Mouse (Mus musculus) large intestine, adult 2 months (tissue): ENCODE results near the gene Olfr560. TPM values are rescaled to one million over a fixed set of nuclear protein-coding genes. Genes with fewer than 3 reads are reported as not detected.

ENCODE experiments used
- DNase-seq: peaks from one replicate; pipeline ENCODE4 v3.0.0-alpha.2; 2012; ENCODE audit warnings: low read depth, low spot score
- whole genome bisulfite sequencing: fragments of 180-500 bp; shearing (Covaris S2); methylation state at CpG from one replicate; pipeline ENCODE4 v1.1.7; 2018; 5-methylcytosine and 5-hydroxymethylcytosine counted together
- polyA plus RNA-seq: library from polyadenylated mRNA; depleted of rRNA; stranded (reverse); fragments of >200 nt; gene quantifications from 2 replicates; pipeline ENCODE4 v1.2.3, GENCODE M21; 2012; rRNA removed

Gene Olfr560
- not detected in 2 replicates for polyA plus RNA-seq

- WGBS, result 34% methylated on average over 4 of the region's 4 CpGs
- DNase-seq, result no peak
Measured at GRCm38 (mm10) chr7:102759266-102759665, at the start of gene Olfr560, which contains the start of gene Olfr78. Olfr560 (minus strand) TSS chr7:102759366. Olfr78 (minus strand) TSS chr7:102759471.

GRCm38 (mm10) chr7:102803180-102803579 lies 44.0 kb upstream of the Olfr560 start, which contains the start of gene Olfr564:
Olfr564 (plus strand) TSS chr7:102803480.
- no peak for DNase-seq

GRCm38 (mm10) chr7:102770921-102771320 lies 11.8 kb upstream of the Olfr560 start, which contains the start of gene Olfr561:
Olfr561 (plus strand) TSS chr7:102771221.
- WGBS, result 60% methylated on average over 2 of the region's 2 CpGs
- DNase-seq, result no peak

- DNase-seq, result no peak
- 2% methylated on average over 1 of the region's 1 CpGs for WGBS
Measured at GRCm38 (mm10) chr7:102752086-102752485, 7.1 kb downstream of the Olfr560 start.

- WGBS, result 31% methylated on average over 2 of the region's 2 CpGs
- no peak for DNase-seq
Measured at GRCm38 (mm10) chr7:102737705-102738104, 21.5 kb downstream of the Olfr560 start.

- WGBS, result 29% methylated on average over 1 of the region's 1 CpGs
- no peak for DNase-seq
Measured at GRCm38 (mm10) chr7:102733793-102734192, 25.4 kb downstream of the Olfr560 start.

GRCm38 (mm10) chr7:102727391-102727790 lies 31.8 kb downstream of the Olfr560 start, which contains the start of gene Olfr559:
Olfr559 (minus strand) TSS chr7:102727491.
- DNase-seq, result no peak

- no peak for DNase-seq
- WGBS, result 23% methylated on average over 1 of the region's 1 CpGs
Measured at GRCm38 (mm10) chr7:102718970-102719369, 40.2 kb downstream of the Olfr560 start, which contains the start of gene Olfr33. Olfr33 (minus strand) TSS chr7:102719070.

GRCm38 (mm10) chr7:102701915-102702314 lies 57.3 kb downstream of the Olfr560 start, which contains the start of gene Olfr558:
Olfr558 (plus strand) TSS chr7:102702215.
- DNase-seq, result no peak

Other genes starting within 250 kb of the Olfr560 start
- not detected in 2 replicates for gene Olfr547, start 224.6 kb downstream of the Olfr560 start, polyA plus RNA-seq
- not detected in 2 replicates for gene Olfr548-ps1, start 218.5 kb downstream of the Olfr560 start, polyA plus RNA-seq
- gene Olfr549, start 209.5 kb downstream of the Olfr560 start, polyA plus RNA-seq, result not detected in 2 replicates
- gene Trim21, start 193.9 kb downstream of the Olfr560 start, polyA plus RNA-seq, result 4.9 and 6.2 TPM in 2 replicates
- gene Olfr550, start 187.9 kb downstream of the Olfr560 start, polyA plus RNA-seq, result not detected in 2 replicates
- not detected in 2 replicates for gene Olfr551, start 167.5 kb downstream of the Olfr560 start, polyA plus RNA-seq
- gene Olfr552, start 161.6 kb downstream of the Olfr560 start, polyA plus RNA-seq, result not detected in 2 replicates
- not detected in 2 replicates for gene Olfr553, start 141.1 kb downstream of the Olfr560 start, polyA plus RNA-seq
- not detected in 2 replicates for gene Olfr554, start 120.9 kb downstream of the Olfr560 start, polyA plus RNA-seq
- gene Olfr555, start 100.5 kb downstream of the Olfr560 start, polyA plus RNA-seq, result not detected in 2 replicates
- not detected in 2 replicates for gene Olfr556, start 94.5 kb downstream of the Olfr560 start, polyA plus RNA-seq
- 6.7 and 9.2 TPM in 2 replicates for gene Trim68, start 72.0 kb downstream of the Olfr560 start, polyA plus RNA-seq
- gene Olfr557, start 63.5 kb downstream of the Olfr560 start, polyA plus RNA-seq, result not detected in 2 replicates
- 0.45 and 0.62 TPM in 2 replicates for gene Olfr558, start 57.2 kb downstream of the Olfr560 start, polyA plus RNA-seq
- not detected in 2 replicates for gene Olfr33, start 40.3 kb downstream of the Olfr560 start, polyA plus RNA-seq
- gene Olfr559, start 31.9 kb downstream of the Olfr560 start, polyA plus RNA-seq, result not detected in 2 replicates
- 0.47 and 1.0 TPM in 2 replicates for gene Olfr78, start 105 bp upstream of the Olfr560 start, polyA plus RNA-seq
- gene Olfr561, start 11.9 kb upstream of the Olfr560 start, polyA plus RNA-seq, result not detected in 2 replicates
- not detected in 2 replicates for gene Olfr564, start 44.1 kb upstream of the Olfr560 start, polyA plus RNA-seq
- gene Olfr566, start 99.4 kb upstream of the Olfr560 start, polyA plus RNA-seq, result not detected in 2 replicates
- not detected in 2 replicates for gene Olfr568, start 117.8 kb upstream of the Olfr560 start, polyA plus RNA-seq
- not detected in 2 replicates for gene Olfr569, start 131.5 kb upstream of the Olfr560 start, polyA plus RNA-seq
- not detected in 2 replicates for gene Olfr570, start 135.2 kb upstream of the Olfr560 start, polyA plus RNA-seq
- gene Olfr571, start 158.2 kb upstream of the Olfr560 start, polyA plus RNA-seq, result not detected in 2 replicates
- not detected in 2 replicates for gene Olfr572, start 165.0 kb upstream of the Olfr560 start, polyA plus RNA-seq
- gene Olfr573-ps1, start 183.2 kb upstream of the Olfr560 start, polyA plus RNA-seq, result not detected in 2 replicates
- gene Olfr574, start 189.1 kb upstream of the Olfr560 start, polyA plus RNA-seq, result not detected in 2 replicates
- not detected in 2 replicates for gene Olfr575, start 199.4 kb upstream of the Olfr560 start, polyA plus RNA-seq
- gene Olfr576, start 203.3 kb upstream of the Olfr560 start, polyA plus RNA-seq, result not detected in 2 replicates
- gene Olfr577, start 216.6 kb upstream of the Olfr560 start, polyA plus RNA-seq, result not detected in 2 replicates
- not detected in 2 replicates for gene Olfr578, start 230.0 kb upstream of the Olfr560 start, polyA plus RNA-seq